Mouse (Mus musculus): ENCODE results near the gene Asic2. TPM values are rescaled to one million over a fixed set of nuclear protein-coding genes. Genes with fewer than 3 reads are reported as not detected.

Asic2 gene
- polyA plus RNA-seq, 1 experiment from 2014 or later: 0.65 TPM

DNA sequence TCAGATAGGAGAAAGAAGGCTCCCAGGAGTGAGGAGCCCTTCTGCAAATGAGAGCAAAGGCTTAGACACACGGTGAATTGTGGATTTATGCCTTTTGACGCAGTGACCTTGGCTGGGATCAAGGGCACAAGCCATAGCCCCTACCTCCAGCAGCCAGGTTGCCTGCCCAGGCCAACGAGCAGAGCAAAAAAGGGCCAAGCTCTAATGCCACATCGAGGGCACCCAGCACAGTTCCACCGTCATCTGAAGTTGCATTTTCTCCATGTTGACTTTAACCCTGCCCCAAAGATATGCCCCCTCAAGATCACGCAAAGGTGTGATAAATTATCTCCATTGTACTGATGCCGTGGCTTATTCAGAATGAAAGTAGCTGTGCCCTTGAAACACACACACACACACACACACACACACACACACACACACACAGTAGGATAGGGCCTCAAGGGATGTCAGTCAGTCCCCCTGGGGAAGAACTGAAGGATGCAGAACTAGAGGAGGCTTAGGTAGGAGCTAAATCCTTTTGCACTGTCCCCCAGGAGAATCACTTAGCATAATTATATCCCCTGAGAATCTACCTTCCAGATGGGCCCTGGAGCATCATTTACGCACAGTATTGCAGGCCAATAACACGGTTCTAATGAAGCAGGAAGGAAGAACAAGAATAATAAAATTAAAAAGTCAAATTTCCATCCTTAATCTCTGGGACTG, 96.6 kb downstream of the Asic2 start:
- Histone ChIP-seq H3K9me3 (no peaks in the 10 kb centered on the region), H3K27me3 (no peaks in the 10 kb centered on the region), H3K4me3 (no peak overlapping the region), H3K36me3 (no peaks in the 10 kb centered on the region), H3K9ac (no peak overlapping the region), H3K4me1 (no peaks in the 10 kb centered on the region), H3K27ac (no peak overlapping the region), H3K4me2 (replicated peaks) (no peak overlapping the region)
- no peak for ATAC-seq (ENCODE audit: low FRiP score, low read depth)
- 64% methylated on average over 9 of the region's 9 CpGs for WGBS

DNA sequence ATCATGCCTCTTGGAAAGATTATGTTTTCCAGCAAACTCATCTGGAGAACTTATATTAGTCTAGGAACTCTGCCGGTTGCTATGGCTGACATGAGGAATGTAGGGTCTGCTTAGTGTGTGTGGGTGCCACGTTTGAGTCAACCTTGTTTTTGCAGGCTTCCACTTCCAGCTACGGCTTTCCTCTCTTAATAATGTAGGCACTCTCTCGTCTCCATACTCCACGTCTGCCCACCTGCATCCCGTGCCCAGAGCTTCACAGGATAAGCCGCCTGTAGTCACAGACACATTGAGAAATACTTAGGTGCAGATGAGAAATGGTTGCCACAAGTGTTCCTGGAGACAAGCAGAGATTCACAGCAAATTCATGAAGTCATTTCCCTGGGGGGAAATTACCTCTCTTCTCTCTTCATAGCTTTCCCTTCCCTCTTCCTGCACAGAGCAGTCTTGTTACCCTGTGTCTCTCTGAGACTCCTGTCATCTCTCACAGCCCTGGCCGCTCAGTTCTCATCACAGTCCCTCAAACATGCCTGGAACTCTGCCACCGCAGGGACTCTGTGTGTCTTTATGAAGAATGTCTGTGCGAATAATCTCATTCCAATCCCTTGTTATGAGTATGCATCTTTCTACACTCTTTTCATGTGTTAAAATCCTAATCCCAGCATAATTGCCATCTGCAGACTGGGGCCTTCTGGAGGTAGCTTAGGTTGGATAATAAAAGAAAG, 102.4 kb downstream of the Asic2 start:
- H3K4me3 ChIP-seq: no peak overlapping the region
- ATAC-seq (ENCODE audit: low FRiP score, low read depth): no peak
- H3K36me3 ChIP-seq: no peaks in the 10 kb centered on the region
- H3K9ac ChIP-seq: no peak overlapping the region
- H3K9me3 ChIP-seq: no peaks in the 10 kb centered on the region
- H3K27me3 ChIP-seq: no peaks in the 10 kb centered on the region
- H3K27ac ChIP-seq: no peak overlapping the region
- WGBS: 55% methylated on average over 10 of the region's 10 CpGs
- H3K4me2 ChIP-seq (replicated peaks): no peak overlapping the region
- H3K4me1 ChIP-seq: peaks cover 12% of the 10 kb centered on the region

DNA sequence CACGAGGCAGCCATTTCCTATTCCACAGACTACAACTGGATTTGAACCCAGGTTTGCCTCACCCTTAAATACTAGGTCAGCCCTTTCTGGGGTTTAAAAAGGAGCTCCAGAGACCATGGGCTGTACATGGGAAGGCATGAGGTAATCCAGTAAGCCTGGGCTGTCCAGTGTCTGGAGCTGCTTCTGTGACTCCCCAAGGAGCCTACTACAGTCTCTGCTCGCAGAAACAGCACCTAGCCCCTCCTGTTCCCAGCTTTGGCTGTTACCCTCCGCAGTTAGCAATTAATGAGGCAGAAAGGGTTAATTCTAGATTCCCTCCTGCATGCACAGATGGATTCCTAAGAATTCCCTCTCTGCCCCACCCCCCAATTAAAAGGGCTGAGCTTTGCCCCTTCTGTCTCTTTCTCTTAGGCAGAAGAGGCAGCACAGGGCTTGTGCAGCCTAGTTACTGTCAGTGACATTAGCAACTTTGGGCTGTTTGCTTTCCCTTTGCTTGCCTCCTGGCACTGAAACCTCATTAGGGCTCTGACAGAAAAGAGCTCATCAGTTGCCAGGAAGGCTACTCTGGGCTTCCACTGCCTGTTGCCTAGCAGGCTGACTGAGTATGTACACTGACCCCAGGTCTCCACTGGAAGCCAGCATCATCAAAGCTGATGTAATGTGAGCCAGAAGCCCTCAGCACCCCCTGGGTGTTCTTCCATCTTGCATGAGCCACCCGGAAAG, 107.8 kb downstream of the Asic2 start, which contains the start of gene 5530401A14Rik:
Gene 5530401A14Rik, plus strand, starts transcription at position 424 of the 723 bp plus-strand sequence.
- H3K9me3 ChIP-seq: no peaks in the 10 kb centered on the region
- H3K4me1 ChIP-seq: peaks cover 20% of the 10 kb centered on the region
- no peaks in the 10 kb centered on the region for H3K27me3 ChIP-seq
- no peaks in the 10 kb centered on the region for H3K36me3 ChIP-seq
- WGBS: 25% methylated on average over 4 of the region's 4 CpGs
- no peak within 1 kb of the TSS for H3K4me3 ChIP-seq
- H3K4me2 ChIP-seq (replicated peaks): no peak within 1 kb of the TSS
- H3K9ac ChIP-seq: no peak within 1 kb of the TSS
- no peak within 1 kb of the TSS for H3K27ac ChIP-seq
- ATAC-seq (ENCODE audit: low FRiP score, low read depth): no peak

DNA sequence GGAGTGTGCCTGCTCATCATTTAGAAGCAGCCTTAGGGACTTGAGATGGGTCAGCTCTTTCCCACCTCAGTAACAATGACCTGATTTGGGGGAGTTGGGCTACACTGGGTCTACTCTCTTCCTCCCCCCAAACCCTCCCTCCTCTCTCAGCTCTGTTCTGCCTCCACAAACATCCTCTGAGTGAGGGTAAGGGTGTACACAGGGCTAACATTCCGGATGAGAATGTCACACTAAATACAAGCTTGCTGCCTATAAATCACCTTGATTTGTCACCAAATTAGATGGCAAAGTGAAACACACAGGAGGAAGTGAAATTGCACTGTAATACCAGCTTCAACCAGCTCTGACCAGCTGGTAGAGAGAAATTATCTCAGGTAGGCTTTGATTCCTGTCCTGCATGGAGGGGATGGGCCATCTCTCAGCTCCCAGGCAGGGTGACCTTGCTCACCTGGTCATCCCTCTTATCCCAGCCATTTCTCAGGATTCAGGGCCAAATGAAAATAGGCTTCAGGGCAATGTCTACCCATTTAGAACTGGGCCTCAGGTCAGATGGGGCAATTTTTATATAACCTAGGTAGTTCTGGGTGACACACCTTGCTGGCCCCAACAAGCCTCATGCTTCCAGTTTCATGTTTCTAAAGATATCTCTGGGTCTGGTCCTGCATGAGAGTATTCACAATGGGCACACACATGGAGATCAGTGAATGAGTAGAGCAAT, 120.3 kb downstream of the Asic2 start:
- Histone ChIP-seq H3K9ac (no peak overlapping the region), H3K36me3 (no peaks in the 10 kb centered on the region), H3K9me3 (no peaks in the 10 kb centered on the region), H3K4me2 (replicated peaks) (no peak overlapping the region), H3K4me3 (no peak overlapping the region), H3K27me3 (no peaks in the 10 kb centered on the region), H3K4me1 (peaks cover 7% of the 10 kb centered on the region; the same call in 1 of the 2 replicates), H3K27ac (no peak overlapping the region)
- WGBS: 21% methylated on average over 1 of the region's 1 CpGs
- ATAC-seq (ENCODE audit: low FRiP score, low read depth): no peak

DNA sequence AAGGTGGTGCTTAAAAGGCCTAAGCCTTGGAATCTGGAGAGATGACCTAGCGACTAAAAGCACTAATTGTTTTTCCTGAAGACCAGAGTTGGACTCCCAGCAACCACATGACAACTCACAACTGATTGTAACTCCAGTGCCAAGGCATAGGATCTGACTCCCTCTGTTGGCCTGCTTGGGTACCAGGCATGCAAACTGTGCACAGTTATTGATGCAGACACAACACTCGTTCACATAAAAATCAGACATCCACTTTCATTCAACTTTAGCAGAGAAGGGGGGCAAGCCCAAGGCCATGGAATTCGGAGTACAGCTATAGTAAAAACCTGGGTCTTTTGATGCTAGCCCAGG, 122.6 kb downstream of the Asic2 start:
- no peak for ATAC-seq (ENCODE audit: low FRiP score, low read depth)
- Histone ChIP-seq H3K27ac (no peak overlapping the region), H3K27me3 (no peaks in the 10 kb centered on the region), H3K4me1 (peaks cover 7% of the 10 kb centered on the region; the same call in 1 of the 2 replicates), H3K36me3 (no peaks in the 10 kb centered on the region), H3K4me3 (no peak overlapping the region), H3K9ac (no peak overlapping the region), H3K9me3 (no peaks in the 10 kb centered on the region), H3K4me2 (replicated peaks) (no peak overlapping the region)
- 83% methylated on average over 3 of the region's 3 CpGs for WGBS

DNA sequence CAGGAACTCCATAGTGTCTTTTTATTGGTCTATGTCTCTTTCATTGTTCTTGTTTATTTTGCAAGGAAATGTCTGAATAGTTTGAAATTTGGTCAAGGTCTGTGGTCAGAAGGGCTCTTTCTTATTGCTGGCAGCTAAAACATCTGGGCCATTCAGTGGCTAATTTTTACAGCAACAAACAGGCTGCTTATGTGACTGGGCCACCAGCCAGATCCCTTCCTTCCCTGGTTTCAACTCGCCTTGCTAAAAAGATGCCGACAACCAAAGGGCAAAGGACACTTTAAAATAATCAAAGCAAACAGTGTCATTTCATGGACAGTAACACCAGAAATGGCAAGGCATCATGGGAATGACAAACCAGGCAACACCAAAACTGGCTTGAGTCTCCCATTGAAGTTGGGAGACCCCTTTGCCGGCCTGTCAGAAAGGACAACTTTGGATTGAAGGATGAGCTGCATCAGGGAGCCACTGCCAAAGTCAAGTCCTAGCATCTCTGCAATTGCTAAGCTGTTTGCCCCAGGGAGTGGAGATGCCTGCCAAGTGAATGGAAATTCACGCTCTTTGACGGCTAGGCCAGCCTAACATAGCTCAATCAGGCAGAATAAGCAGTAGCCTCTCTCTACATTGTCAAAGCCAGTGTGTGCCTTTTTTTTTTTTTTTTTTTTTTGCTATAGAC, 123.1 kb downstream of the Asic2 start:
- Histone ChIP-seq H3K4me2 (replicated peaks) (no peak overlapping the region), H3K27ac (no peak overlapping the region), H3K4me1 (peaks cover 7% of the 10 kb centered on the region; the same call in 1 of the 2 replicates), H3K9me3 (no peaks in the 10 kb centered on the region), H3K27me3 (no peaks in the 10 kb centered on the region), H3K9ac (no peak overlapping the region), H3K4me3 (no peak overlapping the region), H3K36me3 (no peaks in the 10 kb centered on the region)
- 52% methylated on average over 5 of the region's 5 CpGs for WGBS
- ATAC-seq (ENCODE audit: low FRiP score, low read depth): no peak

DNA sequence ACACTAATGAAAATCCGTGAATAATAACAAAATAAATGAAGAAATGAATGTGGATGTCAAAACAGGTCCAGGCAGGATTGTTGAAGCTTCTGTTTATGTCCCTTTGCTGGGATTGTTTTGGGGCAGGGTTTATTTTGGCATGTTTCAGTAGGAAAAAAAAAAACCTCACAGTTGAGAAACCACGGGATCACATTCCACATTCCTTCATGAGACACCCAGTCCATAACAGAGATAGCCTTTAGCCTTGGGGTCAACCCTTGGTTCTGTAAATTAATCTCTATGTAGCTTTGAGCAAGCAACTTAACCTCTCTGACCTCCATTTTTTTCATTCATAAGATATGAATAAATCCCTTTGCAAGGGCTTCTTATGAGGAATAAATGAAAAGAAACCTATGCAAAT, 127.3 kb downstream of the Asic2 start:
- no peak overlapping the region for H3K4me3 ChIP-seq
- no peak overlapping the region for H3K27ac ChIP-seq
- no peaks in the 10 kb centered on the region for H3K36me3 ChIP-seq
- no peak for ATAC-seq (ENCODE audit: low FRiP score, low read depth)
- no peak overlapping the region for H3K4me2 ChIP-seq (replicated peaks)
- H3K4me1 ChIP-seq: peaks cover 7% of the 10 kb centered on the region; the same call in 1 of the 2 replicates
- no peaks in the 10 kb centered on the region for H3K9me3 ChIP-seq
- H3K27me3 ChIP-seq: no peaks in the 10 kb centered on the region
- WGBS: 55% methylated on average over 2 of the region's 2 CpGs
- H3K9ac ChIP-seq: no peak overlapping the region

DNA sequence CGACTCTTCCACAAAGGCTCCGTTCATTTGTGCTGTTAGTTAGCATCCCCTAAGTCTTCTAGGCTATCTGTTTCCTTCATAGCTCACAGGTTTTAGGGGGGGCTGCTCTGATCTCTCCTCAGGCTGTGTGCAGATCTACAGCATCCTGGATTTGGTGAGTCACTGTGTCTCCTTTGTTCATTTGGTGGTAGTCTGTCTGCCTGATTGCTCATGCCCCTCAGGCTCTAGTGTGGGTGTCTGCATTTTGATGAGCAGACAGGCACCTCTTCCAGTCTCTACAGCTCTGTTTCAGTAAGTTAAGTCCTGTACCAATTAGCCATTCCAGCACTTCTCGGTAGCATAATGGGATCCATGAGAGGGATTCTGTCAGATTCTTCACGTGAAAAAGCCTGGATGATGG, 129.8 kb downstream of the Asic2 start:
- no peak overlapping the region for H3K27ac ChIP-seq

DNA sequence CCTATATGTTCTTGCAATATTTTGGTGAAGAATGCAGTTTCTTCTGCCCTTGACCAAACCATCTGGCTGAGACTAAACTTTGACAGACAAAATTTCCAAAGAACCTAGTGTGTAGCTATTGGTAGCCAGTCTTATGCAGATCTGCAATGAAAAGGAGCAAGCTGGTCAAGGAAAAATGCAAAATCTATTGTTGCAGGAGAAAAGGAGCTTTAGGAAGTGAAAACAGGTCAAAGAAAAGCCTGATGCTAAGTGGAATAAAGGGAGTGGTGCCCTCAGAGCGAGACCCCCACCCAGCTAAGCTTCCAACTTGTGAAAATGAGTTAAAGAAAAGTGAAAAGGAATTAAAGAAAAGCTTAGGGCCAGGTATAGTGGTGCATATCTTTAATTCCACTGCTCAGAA, 135.9 kb downstream of the Asic2 start:
- Histone ChIP-seq H3K9ac (no peak overlapping the region), H3K4me2 (replicated peaks) (no peak overlapping the region), H3K9me3 (no peaks in the 10 kb centered on the region), H3K4me3 (no peak overlapping the region), H3K4me1 (no peaks in the 10 kb centered on the region), H3K27ac (no peak overlapping the region), H3K27me3 (no peaks in the 10 kb centered on the region), H3K36me3 (no peaks in the 10 kb centered on the region)
- 84% methylated on average over 1 of the region's 1 CpGs for WGBS
- ATAC-seq (ENCODE audit: low FRiP score, low read depth): no peak

More for the DNA sequence above, 129.8 kb downstream of the Asic2 start:
- Histone ChIP-seq H3K9ac (no peak overlapping the region), H3K27me3 (no peaks in the 10 kb centered on the region), H3K36me3 (no peaks in the 10 kb centered on the region), H3K9me3 (no peaks in the 10 kb centered on the region), H3K4me3 (no peak overlapping the region), H3K4me2 (replicated peaks) (no peak overlapping the region), H3K4me1 (no peaks in the 10 kb centered on the region)
- WGBS: 72% methylated on average over 4 of the region's 4 CpGs
- ATAC-seq (ENCODE audit: low FRiP score, low read depth): no peak

DNA sequence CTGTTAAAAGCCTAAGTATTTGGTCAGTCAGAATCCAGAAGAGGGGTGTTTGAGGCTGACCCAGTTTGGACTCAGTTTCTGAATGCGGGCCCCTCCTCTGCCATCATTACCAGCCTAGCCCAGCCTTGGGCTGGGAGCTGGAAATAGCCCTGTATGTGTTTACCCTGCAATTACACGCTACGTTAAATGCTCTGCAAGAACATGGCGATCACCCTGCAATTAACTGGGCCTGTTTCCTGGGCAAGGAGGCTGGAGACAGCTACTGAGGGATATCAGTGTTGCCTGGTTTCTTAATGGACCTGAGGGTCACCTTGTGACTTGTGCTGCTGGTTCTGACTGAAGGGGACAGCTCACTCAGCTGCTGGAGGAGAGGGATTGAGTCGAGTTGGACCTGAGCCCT, 151.7 kb downstream of the Asic2 start:
- ATAC-seq (ENCODE audit: low FRiP score, low read depth): no peak
- Histone ChIP-seq H3K9ac (no peak overlapping the region), H3K4me2 (replicated peaks) (no peak overlapping the region), H3K4me1 (no peaks in the 10 kb centered on the region), H3K4me3 (no peak overlapping the region), H3K9me3 (no peaks in the 10 kb centered on the region), H3K36me3 (no peaks in the 10 kb centered on the region), H3K27me3 (no peaks in the 10 kb centered on the region), H3K27ac (no peak overlapping the region)
- 41% methylated on average over 5 of the region's 5 CpGs for WGBS

DNA sequence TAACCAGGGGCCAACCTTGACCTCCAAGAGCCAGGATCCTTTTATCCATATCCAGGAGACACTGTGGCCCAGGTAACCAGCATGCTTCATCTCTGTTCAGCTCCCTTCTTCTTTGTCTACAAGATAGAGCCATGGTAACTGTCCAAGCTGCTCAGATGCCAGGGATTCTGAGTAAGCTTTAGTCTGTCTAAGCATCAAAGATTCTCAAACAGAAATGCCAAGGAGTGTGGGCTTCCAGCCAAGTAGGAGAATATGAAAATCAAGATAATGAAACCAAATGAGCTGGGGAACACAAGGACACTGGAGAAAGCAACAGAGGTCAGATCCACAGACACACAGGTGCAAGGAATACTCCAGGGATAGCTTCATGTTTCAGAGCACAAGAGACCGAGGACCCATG, 153.4 kb downstream of the Asic2 start:
- WGBS: 82% methylated on average over 1 of the region's 1 CpGs
- no peaks in the 10 kb centered on the region for H3K36me3 ChIP-seq
- H3K9me3 ChIP-seq: no peaks in the 10 kb centered on the region
- H3K4me2 ChIP-seq (replicated peaks): no peak overlapping the region
- H3K9ac ChIP-seq: no peak overlapping the region
- no peak for ATAC-seq (ENCODE audit: low FRiP score, low read depth)
- no peak overlapping the region for H3K4me3 ChIP-seq
- no peaks in the 10 kb centered on the region for H3K27me3 ChIP-seq
- H3K27ac ChIP-seq: no peak overlapping the region
- H3K4me1 ChIP-seq: no peaks in the 10 kb centered on the region
